Mouse (Mus musculus): ENCODE data around the gene Clta. TPM values are rescaled to one million over a fixed set of nuclear protein-coding genes. Genes with fewer than 3 reads are reported as not detected.

The Clta gene
- polyA plus RNA-seq, 1 experiment from 2014 or later: 293 TPM

DNA sequence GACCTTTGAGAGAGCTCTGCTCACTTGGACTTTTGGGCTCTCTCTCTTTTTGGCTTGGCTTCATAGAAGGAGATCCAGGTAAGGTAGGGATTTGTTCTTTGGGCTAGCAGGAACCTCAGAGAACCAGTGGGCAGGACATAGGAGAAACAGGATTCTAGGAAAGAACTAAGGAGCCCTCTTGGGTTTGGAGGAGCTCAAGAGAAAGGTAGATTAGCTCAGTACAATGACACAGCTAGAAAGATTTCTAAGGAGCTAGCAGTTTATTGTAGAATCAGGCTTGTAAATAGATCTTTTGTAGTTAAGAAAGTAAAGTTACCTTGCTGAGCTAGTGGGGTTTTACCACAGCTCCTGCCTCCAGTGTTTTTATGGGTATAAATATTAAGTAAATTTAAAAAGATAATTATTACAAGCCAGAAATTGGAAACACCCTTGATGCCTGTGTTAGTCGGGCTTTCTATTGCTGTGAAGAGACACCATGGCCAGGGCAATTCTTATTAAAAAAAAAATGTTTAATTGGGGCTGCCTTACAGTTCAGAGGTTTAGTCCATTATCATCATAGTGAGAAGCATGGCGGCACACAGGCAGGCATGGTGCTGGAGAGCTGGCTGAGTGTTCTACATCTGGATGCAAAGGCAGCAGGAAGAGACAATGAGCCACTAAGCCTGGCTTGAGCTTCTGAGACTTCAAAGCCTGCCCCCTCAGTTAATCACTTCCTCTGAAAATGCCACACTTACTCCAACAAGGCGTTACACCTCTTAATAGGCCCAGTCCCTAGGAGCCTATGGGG, 564 bp downstream of the Clta start:
- ATAC-seq (replicated peaks; ENCODE audit: low FRiP score, low read depth) (no peak), DNase-seq (ENCODE audit: low spot score) (no peak)

DNA sequence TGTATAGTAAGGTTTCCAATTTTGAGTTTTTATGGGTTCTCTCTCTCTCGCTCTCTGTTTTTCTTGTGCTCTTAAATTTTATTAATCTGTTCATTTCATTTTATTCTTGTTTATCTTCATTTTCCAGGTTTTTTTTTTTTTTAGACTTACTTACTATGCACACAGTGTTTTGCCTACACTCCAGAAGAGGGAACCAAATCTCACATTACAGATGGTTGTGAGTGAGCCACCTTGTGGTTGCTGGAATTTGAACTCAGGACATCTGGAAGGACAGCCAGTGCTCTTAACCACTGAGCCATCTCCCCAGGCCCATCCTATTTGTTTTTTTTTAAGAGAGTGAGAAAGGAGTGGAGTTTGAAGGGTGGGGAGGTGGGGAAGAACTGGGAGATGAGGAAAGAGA, 5.9 kb downstream of the Clta start:
- Histone ChIP-seq H3K4me1 (replicated peaks; ENCODE audit: insufficient read depth, low read length) (peaks cover 14% of the 10 kb centered on the region; the same call in 1 of the 2 replicates), H3K4me2 (ENCODE audit: low read length) (no peak overlapping the region), H3K27ac (no peak overlapping the region), H3K9me3 (replicated peaks; ENCODE audit: low read length) (no peaks in the 10 kb centered on the region), H3K9ac (ENCODE audit: low read depth, low read length) (no peak overlapping the region), H3K4me3 (replicated peaks; ENCODE audit: low read depth, low read length) (no peak overlapping the region), H3K27me3 (ENCODE audit: insufficient read depth, low read length) (no peaks in the 10 kb centered on the region), H3K36me3 (ENCODE audit: insufficient read depth, low read length) (no peaks in the 10 kb centered on the region)
- peak; percentile 37; the same call in 1 of the 2 replicates for TF ChIP-seq CTCF (IDR thresholded peaks at IDR 0.05; ENCODE audit: low read depth)
- DNase-seq (ENCODE audit: low spot score): no peak
- ATAC-seq (replicated peaks; ENCODE audit: low FRiP score, low read depth): no peak
- 93% methylated on average over 1 of the region's 1 CpGs for WGBS

More for the DNA sequence above, 564 bp downstream of the Clta start:
- Histone ChIP-seq H3K27me3 (ENCODE audit: insufficient read depth, low read length) (no peaks in the 10 kb centered on the region), H3K4me2 (ENCODE audit: low read length) (no peak overlapping the region), H3K4me1 (replicated peaks; ENCODE audit: insufficient read depth, low read length) (no peaks in the 10 kb centered on the region), H3K9me3 (replicated peaks; ENCODE audit: low read length) (no peaks in the 10 kb centered on the region), H3K36me3 (ENCODE audit: insufficient read depth, low read length) (no peaks in the 10 kb centered on the region), H3K27ac (no peak overlapping the region), H3K4me3 (replicated peaks; ENCODE audit: low read depth, low read length) (no peak overlapping the region), H3K9ac (ENCODE audit: low read depth, low read length) (no peak overlapping the region)
- 63% methylated on average over 3 of the region's 3 CpGs for WGBS
- TF ChIP-seq CTCF (IDR thresholded peaks at IDR 0.05; ENCODE audit: low read depth): no peak

DNA sequence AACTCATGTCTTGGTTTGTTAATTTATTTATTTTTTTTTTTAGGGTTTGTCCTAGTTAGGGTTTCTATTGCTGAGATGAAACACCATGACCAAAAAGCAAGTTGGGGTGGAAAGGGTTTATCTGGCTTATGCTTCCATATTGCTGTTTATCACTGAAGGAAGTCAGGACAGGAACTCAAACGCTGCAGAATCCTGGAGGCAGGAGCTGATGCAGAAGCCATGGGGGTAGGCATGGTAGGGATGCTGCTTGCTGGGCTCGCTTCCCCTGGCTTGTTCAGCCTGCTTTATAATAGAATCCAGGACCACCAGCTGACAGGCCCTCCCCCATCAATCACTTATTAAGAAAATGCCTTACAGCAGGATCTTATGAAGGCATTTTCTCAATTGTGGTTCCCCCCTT, 6.6 kb downstream of the Clta start:
- WGBS: 50% methylated on average over 2 of the region's 2 CpGs

DNA sequence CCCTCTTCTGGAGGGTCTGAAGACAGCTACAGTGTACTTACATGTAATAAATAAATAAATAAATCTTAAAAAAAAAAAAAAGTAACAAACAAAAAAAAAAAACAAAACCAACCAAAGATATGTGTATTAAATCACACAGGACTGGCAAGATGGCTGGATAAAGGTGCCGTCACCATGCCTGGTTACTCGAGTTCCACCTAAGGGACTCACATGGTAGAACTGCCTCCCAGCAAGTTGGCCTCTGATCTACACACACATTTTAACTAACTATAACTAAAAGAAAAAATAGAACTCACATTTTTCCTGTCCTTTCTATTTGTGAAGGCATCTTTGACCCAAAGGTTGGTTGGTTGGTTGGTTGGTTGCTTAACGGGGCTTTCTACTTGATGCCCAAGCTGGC, 7.5 kb downstream of the Clta start:
- no peaks in the 10 kb centered on the region for H3K36me3 ChIP-seq (ENCODE audit: insufficient read depth, low read length)
- 82% methylated on average over 3 of the region's 3 CpGs for WGBS
- peak overlapping the region; percentile 46 for H3K9ac ChIP-seq (ENCODE audit: low read depth, low read length)
- no peak for DNase-seq (ENCODE audit: low spot score)
- H3K4me1 ChIP-seq (replicated peaks; ENCODE audit: insufficient read depth, low read length): peaks cover 18% of the 10 kb centered on the region
- H3K9me3 ChIP-seq (replicated peaks; ENCODE audit: low read length): no peaks in the 10 kb centered on the region
- peak overlapping the region; percentile 93 for H3K27ac ChIP-seq
- TF ChIP-seq CTCF (IDR thresholded peaks at IDR 0.05; ENCODE audit: low read depth): no peak
- peak overlapping the region; percentile 99 for H3K4me3 ChIP-seq (replicated peaks; ENCODE audit: low read depth, low read length)
- H3K27me3 ChIP-seq (ENCODE audit: insufficient read depth, low read length): no peaks in the 10 kb centered on the region
- ATAC-seq (replicated peaks; ENCODE audit: low FRiP score, low read depth): no peak
- peak overlapping the region; percentile 91 for H3K4me2 ChIP-seq (ENCODE audit: low read length)

More for the DNA sequence above, 6.6 kb downstream of the Clta start:
- ATAC-seq (replicated peaks; ENCODE audit: low FRiP score, low read depth) (no peak), DNase-seq (ENCODE audit: low spot score) (no peak)
- Histone ChIP-seq H3K36me3 (ENCODE audit: insufficient read depth, low read length) (no peaks in the 10 kb centered on the region), H3K4me1 (replicated peaks; ENCODE audit: insufficient read depth, low read length) (peaks cover 18% of the 10 kb centered on the region), H3K9ac (ENCODE audit: low read depth, low read length) (no peak overlapping the region), H3K27me3 (ENCODE audit: insufficient read depth, low read length) (no peaks in the 10 kb centered on the region), H3K4me2 (ENCODE audit: low read length) (no peak overlapping the region), H3K9me3 (replicated peaks; ENCODE audit: low read length) (no peaks in the 10 kb centered on the region), H3K27ac (no peak overlapping the region), H3K4me3 (replicated peaks; ENCODE audit: low read depth, low read length) (no peak overlapping the region)
- no peak for TF ChIP-seq CTCF (IDR thresholded peaks at IDR 0.05; ENCODE audit: low read depth)

DNA sequence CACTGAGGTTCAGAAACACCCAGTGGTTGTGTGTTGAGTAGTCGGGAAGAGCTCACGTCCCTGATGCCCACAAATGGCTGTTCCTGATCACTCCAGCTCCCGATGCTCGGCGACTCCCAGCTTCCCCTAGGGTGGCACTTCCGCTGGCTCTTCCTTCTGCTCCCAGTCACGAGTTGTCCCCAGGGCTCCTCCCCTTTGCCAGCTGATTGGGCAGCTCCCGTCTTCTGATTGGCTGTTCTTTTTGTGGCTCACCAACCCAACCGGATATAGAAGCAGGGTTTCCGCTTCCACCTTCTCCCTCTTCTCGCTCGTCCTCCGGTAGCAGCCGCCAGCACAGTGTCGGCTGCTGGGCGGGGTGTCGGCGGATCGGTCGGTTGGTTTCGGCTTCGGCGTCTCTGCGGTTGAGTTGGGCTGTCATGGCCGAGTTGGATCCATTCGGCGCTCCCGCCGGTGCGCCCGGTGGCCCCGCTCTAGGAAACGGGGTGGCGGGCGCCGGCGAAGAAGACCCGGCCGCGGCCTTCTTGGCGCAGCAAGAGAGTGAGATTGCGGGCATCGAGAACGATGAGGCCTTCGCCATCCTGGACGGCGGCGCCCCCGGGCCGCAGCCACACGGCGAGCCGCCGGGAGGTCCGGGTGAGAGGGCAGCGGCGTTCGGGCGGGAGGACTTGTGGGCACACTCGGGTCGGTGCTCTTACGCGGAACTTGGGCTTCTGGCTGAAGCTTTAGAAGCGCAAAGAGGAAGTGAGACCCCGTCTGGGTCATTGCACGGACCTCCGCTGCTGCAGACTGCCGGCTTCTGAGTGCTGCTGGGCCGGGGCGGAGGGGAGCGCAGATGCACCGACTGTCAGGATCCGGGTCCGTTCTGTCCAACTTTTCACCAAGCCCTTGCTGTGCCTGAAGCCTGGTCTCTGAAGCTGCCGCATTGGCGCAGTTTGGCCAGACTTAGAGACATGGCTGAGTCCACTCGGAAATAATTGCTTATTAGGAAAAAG, 8.4 kb downstream of the Clta start:
- no peak for TF ChIP-seq CTCF (IDR thresholded peaks at IDR 0.05; ENCODE audit: low read depth)
- Histone ChIP-seq H3K36me3 (ENCODE audit: insufficient read depth, low read length) (no peaks in the 10 kb centered on the region), H3K4me2 (ENCODE audit: low read length) (peak overlapping the region; percentile 91), H3K4me3 (replicated peaks; ENCODE audit: low read depth, low read length) (peak overlapping the region; percentile 99), H3K27me3 (ENCODE audit: insufficient read depth, low read length) (no peaks in the 10 kb centered on the region), H3K9me3 (replicated peaks; ENCODE audit: low read length) (no peaks in the 10 kb centered on the region), H3K4me1 (replicated peaks; ENCODE audit: insufficient read depth, low read length) (peaks cover 18% of the 10 kb centered on the region), H3K9ac (ENCODE audit: low read depth, low read length) (peak overlapping the region; percentile 95), H3K27ac (peak overlapping the region; percentile 93)
- WGBS: under 1% methylated on average over 77 of the region's 77 CpGs
- ATAC-seq (replicated peaks; ENCODE audit: low FRiP score, low read depth): peak; percentile 96
- DNase-seq (ENCODE audit: low spot score): peak; percentile 99

Measured in kidney, postnatal 0 days (tissue).